Mouse (Mus musculus): Measurements from ENCODE around the gene Kctd3. TPM values are rescaled to one million over a fixed set of nuclear protein-coding genes. Genes with fewer than 3 reads are reported as not detected.

Kctd3 gene
- 23.4 TPM for polyA plus RNA-seq (2015; fragmentation: Illumina TruSeq; extraction: RNeasy Lipid Tissue Mini Kit (QIAGEN cat#74804); ENCODE audit: insufficient read depth, low replicate concordance)

GRCm38 (mm10) chr1:189007239-189007979, at the start of gene Kctd3:
TSS of gene Kctd3 (minus strand) at chr1:189007841.

